Mouse (Mus musculus) spleen, postnatal 36 days (tissue): ENCODE data around the gene Slc6a19.

Experiments used
- DNase-seq, 2 experiments: peaks; one replicate each; pipeline ENCODE4 v3.0.0; 2022; ENCODE audit warnings: low spot score in 2 of 2, mixed read lengths in 1 of 2

Slc6a19 gene

DNA sequence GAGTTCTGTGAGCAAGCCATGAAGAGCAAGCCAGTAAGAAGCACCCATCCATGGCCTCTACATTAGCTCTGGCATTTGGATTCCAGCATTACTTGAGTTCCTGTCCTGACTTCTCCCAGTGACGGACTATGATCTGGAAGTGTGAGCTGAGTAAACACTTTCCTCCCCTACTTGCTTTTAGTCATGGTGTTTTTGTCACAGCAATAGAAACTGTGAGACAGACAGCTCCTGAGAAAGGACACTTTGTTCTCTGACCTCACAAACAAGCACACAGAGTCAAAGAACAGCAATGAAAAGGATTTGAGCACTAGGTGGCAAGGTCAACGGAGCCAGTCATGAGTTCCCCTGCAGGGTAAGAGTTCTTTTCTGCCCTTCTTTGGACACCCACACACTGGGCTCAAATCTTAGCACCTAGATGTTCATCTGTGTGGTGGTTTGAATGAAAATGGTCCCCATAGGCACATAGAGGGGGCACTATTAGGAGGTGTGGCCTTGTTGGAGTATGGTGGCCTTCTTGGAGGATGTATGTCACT lies 44.4 kb downstream of the Slc6a19 start:
- DNase-seq, result no peak

DNA sequence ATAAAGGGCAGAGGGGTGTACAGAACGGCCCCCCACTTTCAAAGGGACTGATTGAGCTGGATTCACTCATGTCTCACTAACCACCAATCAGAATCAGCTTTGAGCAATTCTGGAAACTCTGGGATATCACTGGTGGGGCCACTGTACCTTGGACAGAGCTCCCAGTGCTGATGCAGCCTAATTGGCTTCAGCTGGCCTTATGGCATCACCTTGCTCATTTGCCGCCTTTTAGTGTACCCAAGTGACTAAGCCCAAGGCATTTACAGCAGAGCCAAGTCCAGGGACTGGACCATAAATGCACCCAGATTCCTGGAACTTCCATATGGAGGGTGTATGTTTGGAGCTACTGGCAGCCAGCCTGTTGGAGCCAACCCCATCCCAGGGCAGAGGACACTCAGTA lies 45.7 kb downstream of the Slc6a19 start:
- DNase-seq, result no peak

DNA sequence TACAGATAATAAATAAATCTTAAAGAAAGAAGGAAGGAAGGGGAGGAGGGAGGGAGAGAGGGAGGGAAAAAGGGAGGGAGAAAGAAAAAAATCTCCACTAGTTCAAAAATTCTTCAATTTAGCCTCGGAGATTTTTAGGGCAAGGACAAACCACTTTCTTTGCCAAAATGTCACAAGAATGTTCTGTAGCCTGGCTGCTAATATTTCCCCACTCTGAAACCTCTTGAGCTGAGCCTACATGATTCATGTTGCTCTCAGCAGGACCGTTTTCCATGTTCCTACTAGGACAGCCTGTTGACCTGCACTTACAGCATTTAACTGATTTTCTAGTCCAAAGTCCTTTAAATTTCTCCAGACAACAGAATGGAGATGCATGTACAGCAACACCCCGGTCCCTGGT lies 49.7 kb downstream of the Slc6a19 start:
- DNase-seq, result no peak

DNA sequence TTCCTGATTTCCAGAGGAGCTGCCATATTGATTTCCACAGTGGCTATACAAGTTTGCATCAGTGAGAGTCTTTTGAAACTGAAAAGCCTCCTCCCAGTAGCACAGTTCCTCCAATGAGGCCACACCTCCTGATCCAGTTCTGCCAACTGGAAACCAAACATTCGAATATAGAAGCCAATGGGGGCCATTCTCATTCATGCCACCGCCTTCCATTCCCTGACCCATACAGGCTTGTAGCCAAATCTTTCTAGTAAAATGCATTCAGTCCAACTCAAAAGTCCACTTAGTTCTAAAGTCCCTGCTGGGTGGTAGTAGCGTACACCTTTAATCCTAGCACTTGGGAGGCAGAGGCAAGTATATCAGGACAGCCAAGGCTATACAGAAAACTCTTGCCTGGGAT lies 51.4 kb downstream of the Slc6a19 start:
- DNase-seq, result no peak

DNA sequence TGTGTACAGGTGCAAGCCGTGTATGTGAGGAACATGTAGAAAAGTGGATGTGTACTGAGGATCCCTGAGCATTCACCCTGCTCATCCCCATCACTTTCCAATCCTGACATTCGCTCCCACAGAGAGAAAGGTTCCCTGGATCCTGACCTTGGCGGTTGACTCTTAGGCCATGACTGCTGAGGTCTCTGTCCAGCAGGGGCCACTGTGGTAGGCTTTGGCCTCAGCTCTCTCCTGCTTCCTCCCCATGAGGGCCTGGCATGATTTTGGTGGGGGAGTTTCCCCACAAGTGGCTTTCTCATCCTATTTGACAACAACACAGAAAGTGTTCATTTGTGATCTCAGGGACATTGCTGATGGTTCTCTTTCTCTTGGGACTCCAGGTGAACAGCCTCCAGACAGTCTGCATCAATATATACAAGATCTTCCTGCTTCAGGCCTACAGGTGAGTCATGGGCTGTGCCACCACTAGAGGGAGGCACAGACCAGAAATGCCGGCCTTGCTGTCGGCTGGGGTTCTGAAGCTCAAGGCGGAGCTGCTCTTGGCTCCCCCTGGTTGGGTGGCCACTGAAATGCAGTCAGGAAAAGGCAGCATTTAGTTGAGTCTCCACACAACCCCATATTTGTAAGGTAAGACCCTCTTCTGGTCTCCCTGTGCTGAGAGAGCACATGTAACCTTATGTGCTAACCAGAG lies 58.1 kb downstream of the Slc6a19 start:
- peak; percentile 32 to 44 for DNase-seq

DNA sequence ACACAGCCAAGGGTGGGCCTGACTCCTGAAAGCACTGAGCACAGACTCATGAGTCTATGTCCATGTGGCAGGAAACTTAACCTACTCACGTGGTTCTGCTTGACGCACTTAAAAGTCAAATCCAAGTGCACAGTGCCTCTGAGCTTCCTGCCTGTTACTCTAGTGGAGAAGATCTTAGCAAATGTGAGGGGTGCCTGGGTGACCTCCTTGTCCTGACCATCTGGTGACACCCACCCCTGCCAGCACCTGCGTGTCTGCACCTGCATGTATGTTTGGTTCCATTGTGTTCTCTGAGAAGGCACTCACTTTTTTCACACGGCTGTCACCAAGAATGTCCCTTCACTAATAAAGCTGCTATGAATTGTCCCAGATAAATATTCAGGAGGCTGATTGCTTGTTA lies 63.4 kb downstream of the Slc6a19 start:
- no peak for DNase-seq

DNA sequence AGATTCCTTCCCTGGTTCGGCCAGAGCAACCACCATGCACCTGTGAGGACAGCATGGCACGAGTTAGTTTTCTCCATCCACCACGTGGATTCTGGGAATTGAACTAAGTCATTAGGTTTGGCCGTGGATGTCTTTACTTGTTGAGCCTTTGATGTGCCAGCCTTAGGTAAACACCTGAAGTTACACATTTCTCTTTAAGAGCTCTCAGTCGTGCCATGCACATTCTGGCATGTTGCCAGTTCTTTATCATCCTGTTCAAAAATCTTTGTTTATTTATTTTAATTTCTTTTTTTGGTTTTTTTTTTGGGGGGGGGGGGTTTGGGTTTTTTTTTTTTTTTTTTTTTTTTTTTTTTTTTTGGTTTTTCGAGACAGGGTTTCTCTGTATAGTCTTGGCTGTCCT lies 66.8 kb downstream of the Slc6a19 start:
- no peak for DNase-seq

DNA sequence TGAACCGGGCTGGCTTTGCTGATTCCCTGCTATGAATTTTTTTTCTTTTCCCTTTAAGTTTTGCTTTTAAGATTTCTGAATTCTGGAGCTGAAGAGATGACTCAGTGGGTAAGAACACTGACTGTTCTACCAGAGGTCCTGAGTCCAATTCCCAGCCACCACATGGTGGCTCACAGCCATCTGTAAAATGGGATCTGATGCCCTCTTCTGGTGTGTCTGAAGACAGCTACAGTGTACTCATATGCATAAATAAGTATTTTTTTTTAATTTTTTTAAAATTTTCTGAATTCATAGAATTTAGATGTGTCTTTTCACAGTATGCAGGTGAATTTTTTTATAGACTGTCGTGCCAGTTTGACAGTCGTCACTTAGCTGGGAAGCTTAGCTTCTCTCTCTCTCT lies 72.8 kb downstream of the Slc6a19 start:
- no peak for DNase-seq
